Mouse (Mus musculus) hindbrain, embryonic 13.5 days (tissue): Measurements from ENCODE around the gene Prkg1. TPM values are rescaled to one million over a fixed set of nuclear protein-coding genes. Genes with fewer than 3 reads are reported as not detected.

Source experiments
- ATAC-seq: fragments of 200-750 bp; cut with Nextera tagmentation; 2 replicates; pipeline ENCODE4 v1.8.0; 2017; ENCODE audit warnings: moderate TSS enrichment; ENCODE audit not compliant: low FRiP score
- H3K27ac ChIP-seq: fragments of 300-500 bp; sonication (generic); 2 replicates; pipeline ENCODE4 v1.5.1; 2015; ENCODE audit warnings: inconsistent platforms, mild to moderate bottlenecking, moderate library complexity
- H3K27me3 ChIP-seq: fragments of 300-500 bp; sonication (generic); 2 replicates; pipeline ENCODE4 v1.6.1; 2015; ENCODE audit warnings: mild to moderate bottlenecking, inconsistent platforms
- H3K36me3 ChIP-seq: fragments of 300-500 bp; sonication (generic); 2 replicates; pipeline ENCODE4 v1.6.1; 2015; ENCODE audit warnings: mild to moderate bottlenecking, inconsistent platforms
- H3K4me1 ChIP-seq: fragments of 300-500 bp; sonication (generic); replicated peaks from 2 replicates; pipeline ENCODE4 v1.6.1; 2015; ENCODE audit warnings: inconsistent platforms
- H3K4me2 ChIP-seq: fragments of 300-500 bp; sonication (generic); 2 replicates; pipeline ENCODE4 v1.6.1; 2015; ENCODE audit warnings: inconsistent platforms, mild to moderate bottlenecking, moderate library complexity
- H3K4me3 ChIP-seq: fragments of 300-500 bp; sonication (generic); 2 replicates; pipeline ENCODE4 v1.5.1; 2015; ENCODE audit warnings: mild to moderate bottlenecking, inconsistent platforms
- H3K9ac ChIP-seq: fragments of 300-500 bp; sonication (generic); 2 replicates; pipeline ENCODE4 v1.6.1; 2015; ENCODE audit warnings: mild to moderate bottlenecking, inconsistent platforms
- H3K9me3 ChIP-seq: fragments of 300-500 bp; sonication (generic); 2 replicates; pipeline ENCODE4 v1.6.1; 2016; ENCODE audit warnings: inconsistent platforms
- WGBS: fragments of 180-500 bp; shearing (Covaris S2); methylation state at CpG from one replicate; pipeline ENCODE4 v1.1.7; 2015; 5-methylcytosine and 5-hydroxymethylcytosine counted together
- polyA plus RNA-seq: library from polyadenylated mRNA; unstranded; fragments of >200 nt; fragmentation: Nextera tagmentation; extraction: Ambion mirVana; gene quantifications from 2 replicates; pipeline ENCODE4 v1.2.1, GENCODE M21; 2015

Gene Prkg1
- polyA plus RNA-seq, 1 experiment from 2014 or later = 4.2 TPM

DNA sequence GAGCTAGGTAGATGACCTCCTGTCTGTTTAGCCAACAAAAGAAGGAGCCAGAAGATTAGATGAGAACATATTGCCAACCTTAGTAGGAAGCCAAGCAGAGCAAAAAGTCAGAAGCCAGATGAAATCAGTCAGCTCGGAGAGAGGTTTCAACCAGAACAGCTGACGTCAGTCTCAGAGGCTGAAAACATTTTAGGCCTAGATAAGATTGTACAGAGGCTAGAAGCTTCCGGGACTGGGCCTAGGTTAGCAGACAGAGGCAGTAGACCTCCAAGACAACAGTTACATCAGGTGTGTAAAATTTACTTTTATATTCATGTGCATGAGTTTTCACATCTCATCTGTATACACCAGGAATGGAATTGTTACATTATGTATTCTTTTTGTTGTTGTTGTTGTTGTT, 665.5 kb downstream of the Prkg1 start:
- Histone ChIP-seq H3K36me3 (no peaks in the 10 kb centered on the region), H3K27ac (no peak overlapping the region), H3K9me3 (no peaks in the 10 kb centered on the region), H3K4me1 (no peaks in the 10 kb centered on the region), H3K27me3 (no peaks in the 10 kb centered on the region), H3K4me3 (no peak overlapping the region), H3K9ac (no peak overlapping the region), H3K4me2 (no peak overlapping the region)
- ATAC-seq = no peak
- whole genome bisulfite sequencing = 93% methylated on average over 3 of the region's 3 CpGs

DNA sequence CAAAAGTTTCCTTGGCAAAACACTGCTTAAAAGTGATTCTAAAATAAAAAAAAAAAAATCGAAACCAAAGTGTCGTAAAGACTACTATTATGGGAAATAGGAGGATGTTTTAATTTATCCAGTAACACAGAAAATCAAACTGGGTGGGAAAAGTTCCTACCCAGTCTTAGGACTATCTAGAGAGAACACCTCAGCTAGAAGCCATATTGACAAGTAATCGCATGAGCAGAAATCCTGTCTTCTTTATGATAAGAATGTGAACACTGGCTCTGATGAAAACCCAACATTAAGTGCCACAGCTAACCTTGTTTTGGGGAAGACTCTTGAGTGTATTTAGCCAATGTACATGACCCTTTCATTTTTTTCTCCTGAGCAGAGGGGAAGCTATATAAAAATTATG, 667.0 kb downstream of the Prkg1 start:
- no peak overlapping the region for H3K9ac ChIP-seq
- no peaks in the 10 kb centered on the region for H3K4me1 ChIP-seq
- H3K4me2 ChIP-seq = no peak overlapping the region
- H3K27ac ChIP-seq = no peak overlapping the region
- H3K36me3 ChIP-seq = no peaks in the 10 kb centered on the region
- no peak overlapping the region for H3K4me3 ChIP-seq
- H3K9me3 ChIP-seq = no peaks in the 10 kb centered on the region
- ATAC-seq = no peak
- no peaks in the 10 kb centered on the region for H3K27me3 ChIP-seq
- 71% methylated on average over 3 of the region's 3 CpGs for WGBS

DNA sequence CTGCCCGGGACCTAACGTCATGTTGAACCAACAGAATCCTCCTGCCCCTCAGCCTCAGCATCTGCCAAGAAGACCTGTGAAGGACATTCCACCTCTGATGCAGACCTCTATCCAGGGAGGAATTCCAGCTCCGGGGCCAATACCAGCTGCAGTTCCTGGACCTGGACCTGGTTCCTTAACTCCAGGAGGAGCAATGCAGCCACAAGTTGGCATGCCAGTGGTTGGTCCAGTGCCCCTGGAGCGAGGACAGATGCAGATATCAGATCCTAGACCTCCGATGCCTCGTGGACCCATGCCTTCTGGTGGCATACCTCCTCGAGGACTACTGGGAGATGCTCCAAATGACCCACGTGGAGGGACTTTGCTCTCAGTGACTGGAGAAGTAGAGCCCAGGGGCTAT, 681.1 kb downstream of the Prkg1 start:
- H3K9ac ChIP-seq = peak overlapping the region; percentile 87
- H3K4me3 ChIP-seq = peak overlapping the region; percentile 76
- no peak overlapping the region; the same call in 1 of the 2 replicates for H3K27ac ChIP-seq
- H3K4me2 ChIP-seq = peak overlapping the region; percentile 92
- no peak for ATAC-seq
- H3K27me3 ChIP-seq = no peaks in the 10 kb centered on the region
- peaks cover 40% of the 10 kb centered on the region for H3K36me3 ChIP-seq
- peaks cover 29% of the 10 kb centered on the region for H3K4me1 ChIP-seq
- H3K9me3 ChIP-seq = no peaks in the 10 kb centered on the region
- WGBS = 98% methylated on average over 8 of the region's 8 CpGs

DNA sequence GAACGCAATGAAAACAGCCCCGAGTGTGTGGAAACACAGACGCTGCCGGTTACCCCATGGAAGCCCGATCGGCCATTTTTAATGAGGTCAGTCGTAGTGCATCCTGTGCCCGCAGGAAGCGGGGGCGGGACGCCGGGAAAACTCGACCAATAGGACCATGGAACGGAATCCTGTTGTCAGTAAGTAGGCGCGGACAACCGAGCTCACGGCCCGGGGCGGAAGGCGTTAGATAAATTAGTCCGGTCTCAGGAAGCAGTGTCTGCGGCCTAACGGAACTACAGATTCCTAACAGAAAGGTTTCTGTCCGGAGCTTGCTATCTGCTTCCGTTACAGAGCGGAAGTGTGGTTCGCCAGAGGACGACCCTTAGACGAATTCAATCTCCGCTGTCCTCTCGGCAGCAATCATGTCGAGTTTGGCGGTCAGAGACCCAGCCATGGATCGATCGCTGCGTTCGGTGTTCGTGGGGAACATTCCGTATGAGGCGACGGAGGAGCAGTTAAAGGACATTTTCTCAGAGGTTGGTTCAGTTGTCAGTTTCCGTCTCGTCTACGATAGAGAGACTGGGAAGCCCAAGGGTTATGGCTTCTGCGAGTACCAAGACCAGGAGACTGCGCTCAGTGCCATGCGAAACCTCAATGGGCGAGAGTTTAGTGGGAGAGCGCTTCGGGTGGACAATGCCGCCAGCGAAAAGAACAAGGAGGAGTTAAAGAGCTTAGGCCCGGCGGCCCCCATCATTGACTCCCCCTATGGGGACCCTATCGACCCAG, 682.0 kb downstream of the Prkg1 start, which contains the start of gene Cstf2t:
Cstf2t (plus strand) TSS at position 176 of the 768 bp plus-strand sequence.
- Histone ChIP-seq H3K36me3 (peaks cover 32% of the 10 kb centered on the region), H3K4me3 (peak within 1 kb of the TSS; percentile 76), H3K9ac (peak within 1 kb of the TSS; percentile 87), H3K4me2 (peak within 1 kb of the TSS; percentile 92), H3K27me3 (no peaks in the 10 kb centered on the region), H3K4me1 (peaks cover 29% of the 10 kb centered on the region), H3K9me3 (no peaks in the 10 kb centered on the region), H3K27ac (peak within 1 kb of the TSS; percentile 88)
- ATAC-seq = peak; percentile 100
- 2% methylated on average over 56 of the region's 56 CpGs for WGBS

DNA sequence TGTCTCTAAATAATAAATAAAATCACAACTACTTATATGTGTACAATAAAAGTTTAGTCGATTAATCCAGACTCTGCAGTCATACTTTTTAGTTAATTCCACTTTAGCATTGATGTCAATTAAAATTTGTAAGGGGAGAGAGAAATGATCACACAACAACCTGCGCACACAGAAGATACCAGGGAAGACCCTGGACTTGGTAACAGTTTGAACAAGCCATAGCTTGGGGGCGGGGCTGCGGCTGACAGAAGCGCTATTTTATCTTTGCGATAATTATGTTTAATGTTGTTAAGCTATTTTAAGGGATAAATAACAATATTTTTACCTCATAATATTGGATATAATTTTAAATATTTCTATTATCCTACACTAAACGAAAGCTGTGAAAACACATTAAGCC, 682.6 kb downstream of the Prkg1 start:
- ATAC-seq = peak; percentile 69
- Histone ChIP-seq H3K9ac (peak overlapping the region; percentile 64), H3K4me1 (peaks cover 29% of the 10 kb centered on the region), H3K4me3 (peak overlapping the region; percentile 76), H3K27me3 (no peaks in the 10 kb centered on the region), H3K4me2 (peak overlapping the region; percentile 55), H3K36me3 (peaks cover 31% of the 10 kb centered on the region), H3K27ac (peak overlapping the region; percentile 88), H3K9me3 (no peaks in the 10 kb centered on the region)
- WGBS = 18% methylated on average over 7 of the region's 7 CpGs

DNA sequence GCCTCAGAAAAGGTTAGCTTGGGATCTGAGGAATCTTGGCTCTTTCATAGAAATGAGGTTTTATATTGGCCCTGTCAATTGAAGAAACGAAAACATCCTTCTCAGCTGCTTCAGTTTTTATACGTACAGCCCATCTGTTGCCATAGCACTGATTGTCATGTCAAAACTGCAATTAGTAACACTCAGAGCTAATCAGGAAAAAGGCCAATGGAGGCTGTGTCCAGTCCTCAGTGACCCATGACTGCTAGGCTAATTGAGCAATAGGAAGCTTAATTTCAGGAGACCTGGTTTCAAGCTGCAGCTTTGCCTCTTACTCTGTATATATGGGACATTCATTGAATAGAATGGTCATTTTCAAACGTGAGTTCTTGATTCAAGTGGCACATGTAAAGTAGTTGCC, 686.6 kb downstream of the Prkg1 start:
- no peak for ATAC-seq
- Histone ChIP-seq H3K27ac (no peak overlapping the region), H3K4me2 (no peak overlapping the region), H3K36me3 (no peaks in the 10 kb centered on the region), H3K27me3 (no peaks in the 10 kb centered on the region), H3K4me3 (no peak overlapping the region), H3K9me3 (no peaks in the 10 kb centered on the region), H3K9ac (no peak overlapping the region), H3K4me1 (peaks cover 16% of the 10 kb centered on the region)
- 64% methylated on average over 3 of the region's 3 CpGs for WGBS

DNA sequence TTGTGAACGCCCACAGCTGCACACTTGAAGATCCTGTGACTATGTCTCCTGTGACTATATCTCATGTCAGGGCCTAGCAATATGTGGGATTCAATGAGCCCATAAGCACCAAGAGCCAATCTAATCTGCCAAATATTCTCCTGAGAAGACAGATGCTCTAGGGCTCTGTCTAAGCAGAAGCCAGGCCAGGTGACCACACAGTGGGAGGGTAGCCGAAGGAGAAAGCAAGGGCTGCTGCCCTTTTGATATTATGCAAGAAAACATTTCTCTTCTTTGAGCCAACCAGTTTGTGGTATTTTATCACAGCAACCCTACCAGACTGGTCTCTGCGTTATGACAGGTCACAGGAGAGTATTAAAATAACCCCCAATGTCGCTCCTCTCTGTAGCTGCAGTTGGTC, 688.7 kb downstream of the Prkg1 start:
- Histone ChIP-seq H3K36me3 (no peaks in the 10 kb centered on the region), H3K9me3 (no peaks in the 10 kb centered on the region), H3K4me3 (no peak overlapping the region), H3K27ac (no peak overlapping the region), H3K4me1 (peaks cover 12% of the 10 kb centered on the region), H3K9ac (no peak overlapping the region), H3K4me2 (no peak overlapping the region), H3K27me3 (no peaks in the 10 kb centered on the region)
- ATAC-seq = no peak
- WGBS = 86% methylated on average over 4 of the region's 4 CpGs

DNA sequence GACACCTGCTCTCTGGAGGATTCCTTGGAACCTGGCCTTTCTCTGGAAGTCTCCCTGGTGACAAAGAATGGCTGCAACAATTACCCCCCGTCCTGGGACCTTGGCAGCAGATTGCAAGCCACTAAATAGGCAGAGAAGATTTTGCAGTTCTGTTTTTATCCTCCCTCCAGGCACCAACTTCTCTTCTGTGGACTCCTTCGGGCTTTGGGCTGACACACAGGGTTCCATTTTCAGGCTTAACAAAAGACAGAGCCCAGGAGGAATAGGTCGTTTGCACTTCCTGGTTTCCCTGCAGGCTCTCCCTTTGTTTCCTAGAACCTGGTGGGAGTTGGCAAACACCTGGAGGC, 690.1 kb downstream of the Prkg1 start:
- Histone ChIP-seq H3K4me1 (peaks cover 12% of the 10 kb centered on the region), H3K27me3 (no peaks in the 10 kb centered on the region), H3K9ac (no peak overlapping the region; the same call in 1 of the 2 replicates), H3K27ac (peak overlapping the region; percentile 30; the same call in 1 of the 2 replicates), H3K36me3 (no peaks in the 10 kb centered on the region), H3K4me2 (peak overlapping the region; percentile 46), H3K9me3 (no peaks in the 10 kb centered on the region), H3K4me3 (peak overlapping the region; percentile 17)
- ATAC-seq = peak; percentile 66; the same call in 1 of the 2 replicates
- whole genome bisulfite sequencing = 4% methylated on average over 3 of the region's 3 CpGs

DNA sequence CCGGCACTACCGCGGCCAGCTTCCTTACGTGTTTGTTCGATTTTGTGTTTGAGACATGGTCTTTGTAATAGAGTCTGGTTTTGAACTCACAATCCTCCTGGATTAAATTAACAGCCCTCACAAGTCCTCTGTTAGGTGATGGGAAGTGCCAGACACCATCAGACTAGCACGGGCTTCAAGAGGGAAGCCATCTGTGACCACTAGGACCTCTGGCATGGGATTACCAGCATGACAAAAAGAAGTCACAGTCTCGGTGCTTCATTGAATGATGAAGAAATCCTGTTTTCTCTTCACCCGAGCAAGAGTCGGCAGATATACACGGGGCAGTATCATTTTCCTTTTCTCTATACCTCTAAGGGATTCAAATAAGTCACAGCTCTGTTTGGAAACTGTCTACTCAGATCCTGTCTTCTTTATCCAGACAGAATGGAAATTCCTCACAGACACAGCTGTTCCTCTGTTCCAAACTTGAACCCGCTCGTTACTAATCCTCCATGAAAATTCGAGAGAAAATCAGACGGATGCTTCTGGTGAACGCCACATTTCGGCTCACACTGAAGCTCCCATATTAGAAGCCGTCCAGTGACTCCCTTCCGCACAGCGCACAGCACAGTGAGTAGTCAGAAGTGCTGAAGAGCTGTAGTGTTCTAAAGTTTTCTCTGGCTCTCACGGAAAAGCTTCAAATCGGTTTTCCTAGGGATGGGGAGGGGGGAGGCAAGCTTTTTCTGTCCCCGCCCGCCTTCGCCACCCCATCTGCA, 690.7 kb downstream of the Prkg1 start:
- H3K4me3 ChIP-seq = peak overlapping the region; percentile 17
- peak overlapping the region; percentile 19; the same call in 1 of the 2 replicates for H3K9ac ChIP-seq
- WGBS = 38% methylated on average over 24 of the region's 24 CpGs
- H3K4me2 ChIP-seq = peak overlapping the region; percentile 46
- peaks cover 12% of the 10 kb centered on the region for H3K4me1 ChIP-seq
- H3K9me3 ChIP-seq = no peaks in the 10 kb centered on the region
- H3K27me3 ChIP-seq = no peaks in the 10 kb centered on the region
- peak; percentile 52; the same call in 1 of the 2 replicates for ATAC-seq
- peak overlapping the region; percentile 30; the same call in 1 of the 2 replicates for H3K27ac ChIP-seq
- H3K36me3 ChIP-seq = no peaks in the 10 kb centered on the region

DNA sequence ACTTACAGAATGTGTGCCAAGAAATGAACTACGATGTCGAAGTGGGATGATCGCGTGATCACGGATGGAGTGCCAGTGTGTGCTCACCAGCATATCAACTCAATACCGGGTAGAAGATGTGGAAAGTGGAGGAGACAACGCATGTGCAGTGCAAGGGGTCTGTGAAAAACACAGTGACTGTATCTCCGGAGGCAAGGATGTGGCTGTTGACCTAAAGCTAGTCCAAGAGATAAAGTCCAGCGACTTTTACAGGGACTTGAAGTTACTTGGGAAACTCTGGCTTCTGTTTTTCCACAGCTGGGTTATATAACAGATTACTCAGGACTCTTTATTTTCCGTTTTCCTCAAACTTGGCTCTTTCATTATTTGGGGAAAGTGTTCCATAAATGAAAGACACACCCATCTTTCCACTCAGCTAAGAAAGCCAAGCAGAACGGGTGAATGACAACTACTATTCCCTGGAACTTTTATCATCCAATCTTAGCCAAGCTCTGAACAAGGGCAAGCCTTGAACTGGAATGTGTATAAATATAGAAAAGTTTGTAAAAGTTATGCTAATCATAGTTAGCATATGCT, 699.5 kb downstream of the Prkg1 start:
- no peaks in the 10 kb centered on the region for H3K27me3 ChIP-seq
- H3K27ac ChIP-seq = no peak overlapping the region
- WGBS = 90% methylated on average over 11 of the region's 11 CpGs
- H3K4me2 ChIP-seq = no peak overlapping the region
- ATAC-seq = no peak
- H3K4me1 ChIP-seq = no peaks in the 10 kb centered on the region
- no peak overlapping the region for H3K9ac ChIP-seq
- no peak overlapping the region for H3K4me3 ChIP-seq
- no peaks in the 10 kb centered on the region for H3K9me3 ChIP-seq
- H3K36me3 ChIP-seq = no peaks in the 10 kb centered on the region

DNA sequence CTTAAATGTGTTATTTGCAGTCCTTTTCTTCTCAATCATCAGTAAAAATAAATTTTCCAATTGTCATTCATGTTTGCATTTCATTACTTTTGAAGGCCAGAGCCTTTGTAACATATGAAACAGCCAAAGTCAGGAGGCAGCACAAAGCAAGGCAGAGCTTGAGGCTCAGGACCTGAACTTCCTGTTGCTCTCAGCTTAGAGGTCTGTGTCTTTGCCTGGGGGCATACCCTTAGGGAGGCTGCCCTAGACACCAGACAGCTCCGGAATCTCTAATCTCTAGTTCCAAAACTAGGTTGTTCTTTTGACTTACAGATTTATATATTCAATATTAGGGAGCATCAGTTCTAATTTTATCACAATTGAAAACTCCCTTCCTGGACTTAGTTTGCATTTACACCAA, 700.1 kb downstream of the Prkg1 start:
- Histone ChIP-seq H3K27ac (no peak overlapping the region), H3K4me2 (no peak overlapping the region), H3K9me3 (no peaks in the 10 kb centered on the region), H3K36me3 (no peaks in the 10 kb centered on the region), H3K27me3 (no peaks in the 10 kb centered on the region), H3K4me1 (no peaks in the 10 kb centered on the region), H3K9ac (no peak overlapping the region), H3K4me3 (no peak overlapping the region)
- ATAC-seq = no peak
- 81% methylated on average over 1 of the region's 1 CpGs for WGBS

DNA sequence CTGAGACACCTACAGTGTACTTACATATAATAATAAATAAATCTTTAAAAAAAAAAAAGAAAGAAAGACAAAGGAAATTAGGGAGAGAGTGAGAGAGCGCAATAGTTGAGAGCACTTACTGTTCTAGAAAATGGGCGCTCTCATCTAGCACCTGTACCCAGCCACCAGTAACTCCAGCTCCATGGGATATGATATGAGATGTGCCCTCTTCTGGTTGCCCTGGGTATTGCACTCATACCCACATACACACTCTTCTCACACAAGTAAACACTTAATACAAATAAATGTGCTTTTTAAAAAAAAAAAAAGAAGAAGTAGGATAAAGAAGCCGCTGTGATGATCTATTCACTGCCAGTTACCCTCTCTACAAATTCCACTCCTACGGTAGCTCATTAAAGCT, 718.2 kb downstream of the Prkg1 start:
- Histone ChIP-seq H3K9ac (no peak overlapping the region), H3K9me3 (no peaks in the 10 kb centered on the region), H3K4me3 (no peak overlapping the region), H3K4me2 (no peak overlapping the region), H3K36me3 (no peaks in the 10 kb centered on the region), H3K4me1 (no peaks in the 10 kb centered on the region), H3K27me3 (no peaks in the 10 kb centered on the region), H3K27ac (no peak overlapping the region)
- WGBS = 96% methylated on average over 4 of the region's 4 CpGs
- ATAC-seq = no peak
